Mouse (Mus musculus) 3T3-L1 (cell line): Measurements from ENCODE around the gene Rplp0.

Source experiments
- DNase-seq: peaks from one replicate; pipeline ENCODE4 v3.0.0-alpha.2; 2015; ENCODE audit warnings: low read depth, low spot score

The Rplp0 gene

DNA sequence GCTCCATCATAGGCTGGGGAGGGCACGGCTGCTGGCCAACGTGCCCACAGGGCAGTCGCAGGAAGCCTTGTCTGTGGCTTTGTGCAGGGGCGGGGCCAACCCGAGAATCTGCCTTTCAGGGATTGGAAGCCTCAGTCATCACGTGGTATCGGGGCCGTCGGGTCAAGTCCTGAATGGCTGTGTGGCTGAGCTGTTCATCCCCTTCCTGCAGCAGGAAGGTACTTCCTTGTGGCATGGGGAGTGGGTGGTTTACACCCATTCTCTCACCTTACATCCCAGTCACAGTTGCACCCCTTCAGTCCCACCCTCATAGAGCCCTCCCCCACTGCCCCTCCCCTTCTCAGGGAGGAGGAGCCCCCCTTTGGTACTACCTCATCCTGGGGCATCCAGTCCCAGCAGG is 22.4 kb downstream of the Rplp0 start:
- no peak for DNase-seq

DNA sequence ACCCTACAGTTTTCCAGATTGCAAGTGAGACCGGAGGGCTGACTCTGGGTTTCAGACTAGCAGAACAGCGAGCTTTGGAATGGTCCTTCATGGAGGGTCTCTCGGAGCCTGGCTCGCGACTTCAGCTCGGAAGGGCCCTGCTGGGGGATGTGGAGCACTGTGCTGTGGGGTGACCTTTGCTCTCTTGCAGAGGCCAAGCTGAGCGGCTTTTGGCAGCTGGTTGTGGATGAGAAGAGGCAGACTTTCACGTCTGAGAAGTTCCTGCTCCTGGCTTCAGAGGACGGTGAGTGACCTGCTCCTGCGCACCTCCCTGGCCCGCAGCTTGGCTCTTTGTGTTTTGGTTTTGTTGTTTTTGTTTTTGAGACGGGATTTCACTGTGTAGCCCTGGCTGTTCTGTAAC is 26.3 kb downstream of the Rplp0 start:
- no peak for DNase-seq

DNA sequence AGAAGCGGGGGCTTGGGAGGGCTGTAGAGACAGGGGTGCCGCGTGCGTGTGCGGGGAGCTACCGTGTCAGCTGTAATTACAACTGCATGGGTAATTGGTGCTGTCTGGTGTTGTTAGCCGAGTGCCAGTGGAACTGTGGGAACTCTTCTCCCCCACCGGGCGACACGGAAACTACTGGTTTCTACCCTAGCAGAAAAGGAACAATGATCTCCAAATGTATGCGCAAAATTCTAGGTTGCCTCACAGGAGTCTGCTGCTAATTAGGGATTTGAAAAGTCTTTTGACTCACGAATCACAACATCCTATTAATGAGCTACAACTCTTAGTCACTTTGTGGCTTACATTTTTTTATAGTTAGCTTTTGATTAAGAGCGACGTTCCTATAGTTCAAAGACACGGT is 26.9 kb downstream of the Rplp0 start:
- DNase-seq = no peak

DNA sequence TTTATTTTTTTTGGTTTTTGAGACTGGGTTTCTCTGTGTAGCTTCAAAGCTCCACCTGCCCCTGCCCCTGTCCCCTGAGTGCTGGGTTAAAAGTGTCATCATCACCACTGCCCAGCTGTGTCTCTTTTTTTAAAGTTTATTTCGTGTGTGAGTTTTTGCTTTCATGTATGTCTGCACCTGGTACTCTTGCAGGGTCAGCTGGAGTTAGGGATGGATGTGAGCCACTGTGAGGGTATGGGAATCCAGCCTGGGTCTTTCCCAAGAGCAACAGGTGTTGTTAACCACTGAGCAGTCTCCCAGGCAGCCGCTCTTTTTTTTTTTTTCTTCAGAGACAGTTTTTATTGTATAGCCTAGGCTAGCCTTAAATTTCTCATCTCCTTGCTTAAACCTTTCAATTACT is 27.5 kb downstream of the Rplp0 start:
- DNase-seq = no peak

DNA sequence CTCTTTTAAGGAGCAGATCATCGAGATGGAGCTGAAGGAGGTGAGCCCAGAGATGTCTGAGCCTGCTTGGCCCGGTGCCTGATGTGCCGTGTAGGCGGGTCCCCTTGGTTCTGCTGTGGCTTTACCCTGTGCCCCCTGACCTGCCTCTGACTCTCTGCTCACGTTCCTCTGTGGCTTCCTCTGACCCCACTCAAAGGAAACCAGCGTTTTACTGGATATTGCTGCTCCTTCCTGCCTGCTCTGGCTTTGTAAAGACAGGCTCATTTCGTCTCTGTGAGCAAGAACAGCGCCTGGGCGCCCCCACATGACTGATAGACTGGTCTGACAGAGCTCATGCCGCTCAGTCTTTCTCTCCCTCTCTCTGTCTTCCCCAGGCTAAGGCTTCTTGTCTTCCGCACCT is 31.8 kb downstream of the Rplp0 start:
- no peak for DNase-seq

DNA sequence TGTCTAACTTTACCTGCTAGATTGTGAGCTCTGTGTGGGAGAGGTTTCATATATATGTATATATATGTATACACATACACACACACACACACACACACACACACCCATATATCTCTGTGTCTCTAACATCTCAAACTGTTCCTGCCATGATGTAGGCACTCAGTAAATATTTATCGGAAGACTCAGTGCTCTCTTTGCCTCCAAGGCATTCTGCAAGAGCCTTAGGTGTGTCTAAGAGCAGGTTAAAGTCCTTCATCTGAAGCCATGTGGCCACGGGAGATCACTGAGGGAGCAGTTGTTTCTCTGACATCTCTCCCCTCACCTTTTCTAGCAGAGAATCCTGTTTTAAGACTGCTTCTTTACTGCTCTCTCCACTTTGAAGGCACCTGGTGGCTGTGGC is 32.2 kb downstream of the Rplp0 start:
- DNase-seq = no peak

DNA sequence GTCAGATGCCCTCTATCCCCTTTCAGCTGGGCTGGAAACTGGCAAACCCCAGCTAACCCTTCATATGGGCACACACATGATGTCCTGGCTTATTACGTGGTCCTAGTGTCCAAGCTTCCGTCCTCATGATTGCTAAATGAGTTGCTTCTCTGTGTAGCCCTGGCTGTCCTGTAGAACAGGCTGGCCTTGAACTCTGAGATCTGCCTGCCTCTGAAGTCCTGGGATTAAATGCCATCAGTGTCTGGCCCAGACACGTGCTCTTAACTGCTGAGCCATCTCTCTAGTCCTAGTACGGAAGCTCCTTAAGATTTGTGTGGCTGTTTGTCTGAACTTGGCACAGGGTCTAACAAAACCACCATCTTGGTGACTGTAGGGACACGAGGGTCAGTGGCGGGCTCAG is 44.3 kb downstream of the Rplp0 start:
- DNase-seq = no peak

DNA sequence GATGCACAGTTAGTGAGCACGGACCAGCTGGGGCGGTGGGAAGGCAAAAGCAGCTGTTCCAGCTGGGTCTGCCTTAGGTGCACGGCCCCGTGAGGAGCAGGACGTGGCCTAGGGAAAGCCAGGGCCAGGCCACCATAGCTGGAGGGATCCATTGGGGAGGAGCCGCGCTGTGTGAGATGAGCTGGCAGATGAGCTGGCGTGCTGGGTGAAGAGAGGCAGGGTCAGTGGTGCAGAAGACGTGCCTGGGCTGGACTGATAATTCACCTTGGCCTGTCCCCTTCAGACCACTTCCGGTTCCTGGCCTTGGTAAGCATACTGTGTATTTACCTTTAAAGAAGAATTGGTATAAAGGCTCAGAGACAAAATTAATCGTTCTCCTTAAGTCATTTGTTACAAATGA is 52.3 kb downstream of the Rplp0 start:
- no peak for DNase-seq
